Mouse (Mus musculus) forebrain, embryonic 14.5 days (tissue): ENCODE data around the gene A930009A15Rik. TPM values are rescaled to one million over a fixed set of nuclear protein-coding genes. Genes with fewer than 3 reads are reported as not detected.

Source experiments
- ATAC-seq: fragments of 200-750 bp; cut with Nextera tagmentation; 2 replicates; pipeline ENCODE4 v1.8.0; 2017; ENCODE audit warnings: mild to moderate bottlenecking, moderate library complexity
- DNase-seq: peaks from one replicate; pipeline ENCODE4 v3.0.0-alpha.2; 2015; ENCODE audit warnings: low spot score
- H3K27ac ChIP-seq: fragments of 300-500 bp; sonication (generic); 2 replicates; pipeline ENCODE4 v1.5.1; 2014; ENCODE audit warnings: low read depth, mild to moderate bottlenecking, control low read depth, low read length, moderate library complexity
- H3K27me3 ChIP-seq: fragments of 300-500 bp; sonication (generic); replicated peaks from 2 replicates; pipeline ENCODE4 v1.6.1; 2014; ENCODE audit warnings: low read length, control low read depth, mixed read lengths; ENCODE audit not compliant: control insufficient read depth, insufficient read depth
- H3K36me3 ChIP-seq: fragments of 300-500 bp; sonication (generic); 2 replicates; pipeline ENCODE4 v1.6.1; 2014; ENCODE audit warnings: low read length, control low read depth; ENCODE audit not compliant: control insufficient read depth, insufficient read depth
- H3K4me1 ChIP-seq: fragments of 300-500 bp; sonication (generic); 2 replicates; pipeline ENCODE4 v1.6.1; 2014; ENCODE audit warnings: antibody characterized with exemption, low read length, control low read depth; ENCODE audit not compliant: control insufficient read depth, insufficient read depth
- H3K4me2 ChIP-seq: fragments of 300-500 bp; sonication (generic); 2 replicates; pipeline ENCODE4 v1.6.1; 2014; ENCODE audit warnings: mild to moderate bottlenecking, control low read depth, low read length
- H3K4me3 ChIP-seq: fragments of 300-500 bp; sonication (generic); 2 replicates; pipeline ENCODE4 v1.5.1; 2014; ENCODE audit warnings: low read depth, low read length, control low read depth
- H3K9ac ChIP-seq: fragments of 300-500 bp; sonication (generic); 2 replicates; pipeline ENCODE4 v1.6.1; 2014; ENCODE audit warnings: mild to moderate bottlenecking, low read length, control low read depth, moderate library complexity
- H3K9me3 ChIP-seq: fragments of 300-500 bp; sonication (generic); replicated peaks from 2 replicates; pipeline ENCODE4 v1.6.1; 2016; ENCODE audit warnings: low read length, control low read depth, mixed read lengths; ENCODE audit not compliant: control insufficient read depth
- WGBS: fragments of 180-500 bp; shearing (Covaris S2); extraction: QIAGEN DNeasy Blood & Tissue Kit; methylation state at CpG from one replicate; pipeline ENCODE4 v1.1.7; 2014; 5-methylcytosine and 5-hydroxymethylcytosine counted together
- polyA plus RNA-seq: library from polyadenylated mRNA; unstranded; fragments of >200 nt; fragmentation: Nextera tagmentation; extraction: Ambion mirVana; gene quantifications from 2 replicates; pipeline ENCODE4 v1.2.1, GENCODE M21; 2014

Gene A930009A15Rik
- polyA plus RNA-seq, 1 experiment from 2014 or later = not detected

DNA sequence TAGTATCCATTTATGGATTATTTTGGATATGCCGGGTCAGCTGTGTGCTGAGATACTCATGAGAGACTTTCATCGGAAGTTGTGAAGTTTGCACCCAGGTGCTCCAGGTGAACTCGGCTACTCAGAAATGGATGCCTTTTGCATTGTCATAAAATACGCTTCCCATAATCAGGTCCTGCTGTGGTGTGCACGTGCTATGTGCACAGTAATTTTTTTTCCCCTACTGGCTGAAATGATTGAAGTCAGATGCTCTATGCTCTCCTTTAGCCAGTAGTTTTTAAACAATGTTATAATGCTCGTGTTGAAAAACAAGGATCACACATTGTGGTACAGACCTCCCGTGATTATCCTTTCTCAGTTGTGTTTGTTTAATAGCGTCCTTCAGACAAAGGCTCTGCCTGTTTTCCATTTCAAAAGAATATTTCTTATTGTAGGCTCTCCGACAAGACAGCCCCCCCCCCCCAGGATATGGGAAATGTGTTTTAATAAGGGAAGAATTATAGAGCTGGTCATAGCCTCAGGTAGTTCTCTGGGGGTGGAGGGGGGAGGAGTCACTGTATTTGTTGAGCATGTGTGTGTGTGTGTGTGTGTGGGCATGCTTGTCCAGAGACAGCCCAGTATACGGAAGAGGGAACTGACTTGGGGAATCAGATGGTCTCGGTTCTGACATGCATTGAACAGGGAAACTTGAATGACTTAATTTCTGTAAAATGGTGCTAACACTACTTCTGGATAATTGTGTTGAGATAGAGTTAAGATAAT is 16.3 kb upstream of the A930009A15Rik start:
- Histone ChIP-seq H3K9ac (no peak overlapping the region), H3K4me2 (no peak overlapping the region), H3K36me3 (no peaks in the 10 kb centered on the region), H3K27me3 (no peaks in the 10 kb centered on the region; the same call in 1 of the 2 replicates), H3K27ac (no peak overlapping the region), H3K4me1 (no peaks in the 10 kb centered on the region; the same call in 1 of the 2 replicates), H3K9me3 (no peaks in the 10 kb centered on the region), H3K4me3 (no peak overlapping the region)
- WGBS = 61% methylated on average over 11 of the region's 11 CpGs
- no peak for DNase-seq
- no peak for ATAC-seq

GRCm38 (mm10) chr10:115555191-115555765 is 14.5 kb upstream of the A930009A15Rik start:
- peaks cover 5% of the 10 kb centered on the region; the same call in 1 of the 2 replicates for H3K27me3 ChIP-seq
- H3K36me3 ChIP-seq = no peaks in the 10 kb centered on the region
- DNase-seq = no peak
- no peak overlapping the region for H3K4me3 ChIP-seq
- H3K9ac ChIP-seq = no peak overlapping the region
- no peak for ATAC-seq
- 67% methylated on average over 2 of the region's 2 CpGs for whole genome bisulfite sequencing
- H3K4me1 ChIP-seq = no peaks in the 10 kb centered on the region; the same call in 1 of the 2 replicates
- H3K27ac ChIP-seq = no peak overlapping the region
- no peaks in the 10 kb centered on the region for H3K9me3 ChIP-seq
- H3K4me2 ChIP-seq = no peak overlapping the region

GRCm38 (mm10) chr10:115556738-115557242 is 13.0 kb upstream of the A930009A15Rik start:
- Histone ChIP-seq H3K4me1 (no peaks in the 10 kb centered on the region; the same call in 1 of the 2 replicates), H3K27ac (no peak overlapping the region), H3K9ac (no peak overlapping the region), H3K36me3 (no peaks in the 10 kb centered on the region), H3K4me2 (no peak overlapping the region), H3K4me3 (no peak overlapping the region), H3K9me3 (no peaks in the 10 kb centered on the region), H3K27me3 (peaks cover 5% of the 10 kb centered on the region)
- WGBS = 12% methylated on average over 12 of the region's 12 CpGs
- DNase-seq = no peak
- peak; percentile 44; the same call in 1 of the 2 replicates for ATAC-seq

DNA sequence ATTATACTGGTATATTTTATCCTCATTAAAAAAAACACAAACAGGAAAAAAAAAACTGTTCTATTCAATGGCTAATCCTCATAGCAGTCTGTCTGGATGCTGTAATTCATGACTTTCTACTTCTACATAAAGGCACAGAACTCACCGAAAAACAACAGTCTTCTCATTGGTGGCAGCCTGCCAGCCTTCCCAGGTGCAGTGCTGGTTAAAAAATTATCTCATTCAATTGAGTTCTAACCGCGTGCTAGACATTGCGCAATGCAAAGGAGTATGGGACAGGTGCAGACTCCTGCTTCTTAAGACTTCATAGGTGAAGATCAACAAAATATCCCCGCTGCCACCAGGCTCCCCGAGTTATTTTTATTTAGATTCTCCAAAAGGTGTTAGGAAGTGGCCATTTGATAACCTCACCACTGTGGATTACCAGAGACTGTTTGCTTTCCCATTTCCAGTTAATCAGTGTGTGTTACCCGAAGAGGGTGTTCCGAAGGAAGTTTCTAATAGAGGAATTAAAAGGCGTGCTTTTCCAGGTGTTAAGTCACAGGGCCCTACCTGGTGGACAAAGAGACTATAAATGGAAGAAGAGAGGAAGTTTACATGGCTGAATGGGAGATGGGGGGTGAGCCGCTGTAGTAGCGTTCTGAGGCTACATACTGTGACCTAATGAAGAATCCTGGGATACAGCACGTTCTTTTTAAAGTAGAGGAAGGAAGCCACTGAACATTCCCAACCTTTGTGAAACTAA is 8.5 kb upstream of the A930009A15Rik start:
- peak; percentile 41 for DNase-seq
- 40% methylated on average over 12 of the region's 12 CpGs for whole genome bisulfite sequencing

GRCm38 (mm10) chr10:115562911-115563686 is 6.7 kb upstream of the A930009A15Rik start:
- H3K4me2 ChIP-seq = no peak overlapping the region
- ATAC-seq = no peak
- H3K36me3 ChIP-seq = no peaks in the 10 kb centered on the region
- 83% methylated on average over 4 of the region's 4 CpGs for WGBS
- H3K9me3 ChIP-seq = no peaks in the 10 kb centered on the region
- H3K4me3 ChIP-seq = no peak overlapping the region
- H3K27ac ChIP-seq = no peak overlapping the region
- H3K4me1 ChIP-seq = no peaks in the 10 kb centered on the region
- no peak for DNase-seq
- no peak overlapping the region for H3K9ac ChIP-seq
- peaks cover 19% of the 10 kb centered on the region for H3K27me3 ChIP-seq

More for the DNA sequence above, 8.5 kb upstream of the A930009A15Rik start:
- H3K27ac ChIP-seq = no peak overlapping the region
- no peak for ATAC-seq
- H3K36me3 ChIP-seq = no peaks in the 10 kb centered on the region
- H3K27me3 ChIP-seq = peaks cover 15% of the 10 kb centered on the region
- H3K9me3 ChIP-seq = no peaks in the 10 kb centered on the region
- no peak overlapping the region for H3K9ac ChIP-seq
- no peak overlapping the region for H3K4me3 ChIP-seq
- no peaks in the 10 kb centered on the region; the same call in 1 of the 2 replicates for H3K4me1 ChIP-seq
- H3K4me2 ChIP-seq = no peak overlapping the region

DNA sequence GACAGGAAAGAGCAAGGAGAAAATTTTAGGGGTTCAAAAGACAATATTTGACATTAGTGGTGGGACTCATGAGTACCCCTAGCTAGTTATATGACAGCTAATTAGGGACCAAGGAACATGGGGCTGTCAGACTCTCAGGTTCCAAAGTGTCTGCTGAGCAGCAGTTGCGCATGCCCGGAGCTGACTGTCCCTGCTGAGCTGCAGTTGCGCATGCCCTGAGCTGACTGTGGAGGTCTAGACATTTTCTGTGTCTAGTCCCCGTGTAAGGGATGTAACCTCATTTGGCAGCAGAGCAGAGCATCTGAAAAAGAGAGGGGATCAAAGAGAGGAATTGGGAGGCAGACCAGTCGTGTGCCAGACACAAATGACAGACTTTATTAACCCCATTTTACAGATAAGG is 5.8 kb upstream of the A930009A15Rik start:
- Histone ChIP-seq H3K27me3 (peaks cover 19% of the 10 kb centered on the region; the same call in 1 of the 2 replicates), H3K27ac (no peak overlapping the region), H3K4me2 (no peak overlapping the region), H3K4me1 (no peaks in the 10 kb centered on the region), H3K36me3 (no peaks in the 10 kb centered on the region), H3K9me3 (no peaks in the 10 kb centered on the region), H3K9ac (no peak overlapping the region), H3K4me3 (no peak overlapping the region)
- DNase-seq (no peak), ATAC-seq (no peak)
- WGBS = 79% methylated on average over 5 of the region's 5 CpGs

DNA sequence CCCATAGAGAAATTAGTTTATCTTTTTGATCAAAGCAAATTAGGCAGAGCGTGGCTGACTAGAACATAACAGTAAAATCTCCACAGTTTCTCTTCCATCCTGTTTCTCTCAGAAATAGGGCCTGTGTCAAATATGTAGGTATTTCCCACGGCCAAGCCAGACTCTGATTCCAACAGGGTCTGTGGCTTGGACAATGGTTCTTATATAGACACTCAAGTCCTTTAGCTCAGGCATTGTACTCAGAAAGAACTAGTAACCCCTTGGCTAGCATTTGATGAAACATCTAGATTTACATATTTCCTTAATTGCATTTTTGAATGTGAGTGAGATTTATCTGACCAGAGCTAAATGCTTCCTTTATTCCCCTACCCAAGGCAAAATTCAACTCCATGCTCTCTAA is 791 bp downstream of the A930009A15Rik start:
- Histone ChIP-seq H3K9ac (no peak overlapping the region), H3K36me3 (no peaks in the 10 kb centered on the region), H3K27ac (no peak overlapping the region), H3K4me3 (no peak overlapping the region), H3K4me2 (no peak overlapping the region), H3K4me1 (no peaks in the 10 kb centered on the region), H3K27me3 (peaks cover 20% of the 10 kb centered on the region), H3K9me3 (no peaks in the 10 kb centered on the region)
- WGBS = 16% methylated on average over 2 of the region's 2 CpGs
- no peak for DNase-seq
- ATAC-seq = no peak

DNA sequence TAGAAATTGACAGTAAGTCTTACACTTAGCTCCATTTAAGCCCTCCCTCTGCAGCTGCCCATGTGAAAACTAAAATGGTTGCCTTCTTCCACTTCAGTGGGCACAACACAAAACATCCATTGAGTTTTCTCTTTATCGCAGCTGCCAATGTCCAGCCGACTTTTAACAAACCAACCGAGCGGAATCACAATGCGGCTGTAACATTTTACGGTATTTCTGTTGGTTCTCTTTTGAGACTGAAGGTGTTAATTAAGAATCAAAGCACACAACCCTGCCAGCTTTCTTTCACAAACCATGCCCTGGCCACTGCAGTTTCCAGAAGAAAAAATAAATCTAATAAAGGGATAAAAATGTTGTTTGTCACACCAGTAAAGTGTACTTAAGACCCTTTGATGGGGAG is 1.5 kb downstream of the A930009A15Rik start:
- ATAC-seq (peak; percentile 76), DNase-seq (peak; percentile 81)
- Histone ChIP-seq H3K4me1 (no peaks in the 10 kb centered on the region), H3K27ac (no peak overlapping the region), H3K4me2 (no peak overlapping the region), H3K9me3 (no peaks in the 10 kb centered on the region), H3K4me3 (no peak overlapping the region), H3K9ac (no peak overlapping the region), H3K36me3 (no peaks in the 10 kb centered on the region), H3K27me3 (peaks cover 20% of the 10 kb centered on the region)
- WGBS = 4% methylated on average over 6 of the region's 6 CpGs
